Mouse (Mus musculus): ENCODE measurements around the gene Lgals3bp. TPM values are rescaled to one million over a fixed set of nuclear protein-coding genes. Genes with fewer than 3 reads are reported as not detected.

Lgals3bp gene
- total RNA-seq, 2 experiments from 2014 or later, result 17.1 to 20.0 TPM

DNA sequence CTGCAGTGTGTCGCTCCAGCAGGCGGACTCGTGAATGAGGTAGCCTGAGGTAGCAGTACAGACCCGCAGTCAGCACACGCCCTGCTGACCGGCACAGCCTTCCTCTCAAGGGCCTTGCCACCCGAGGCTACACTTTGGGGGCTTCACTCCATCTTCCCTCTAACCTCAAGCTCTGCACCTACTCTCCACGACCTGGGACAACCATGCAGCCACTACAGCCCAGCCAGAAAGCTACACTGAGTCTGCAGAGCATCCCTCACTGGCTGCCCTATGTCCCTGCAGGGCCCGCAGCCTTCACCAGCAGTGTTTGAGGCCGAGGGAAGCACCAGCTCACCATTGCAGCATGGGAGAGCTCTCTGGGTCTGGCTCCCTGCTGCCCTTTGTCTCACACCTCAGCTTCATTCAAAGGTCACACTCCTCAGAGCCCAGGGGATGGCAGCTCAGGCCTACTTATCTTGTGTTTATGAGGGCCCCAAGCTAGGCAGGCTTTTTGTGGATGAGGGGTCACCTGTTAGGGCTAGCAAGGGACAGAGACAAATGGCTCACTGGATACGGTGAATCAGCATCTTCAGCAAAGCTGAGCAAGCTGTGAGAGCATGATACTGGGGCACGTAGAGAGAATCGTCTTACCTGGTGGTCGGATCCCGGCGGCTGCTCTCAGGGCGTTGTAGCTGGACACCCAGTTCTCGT lies 6.3 kb upstream of the Lgals3bp start:
- no peak for TF ChIP-seq CTCF (IDR thresholded peaks at IDR 0.05)
- H3K27ac ChIP-seq, result no peak overlapping the region
- no peak overlapping the region for H3K4me3 ChIP-seq
- intact Hi-C loops (cut with DNase I), result no loop called here
- no peak for DNase-seq (ENCODE audit: extremely low spot score in 1 of 2, low spot score in 2 of 2)

GRCm38 (mm10) chr11:118407318-118407910 lies 5.5 kb upstream of the Lgals3bp start:
- intact Hi-C loops (cut with DNase I), result no loop called here
- peak; percentile 71 for TF ChIP-seq CTCF (IDR thresholded peaks at IDR 0.05)
- peak in 1 of 2 experiments; percentile 44 for DNase-seq (ENCODE audit: extremely low spot score in 1 of 2, low spot score in 2 of 2)

DNA sequence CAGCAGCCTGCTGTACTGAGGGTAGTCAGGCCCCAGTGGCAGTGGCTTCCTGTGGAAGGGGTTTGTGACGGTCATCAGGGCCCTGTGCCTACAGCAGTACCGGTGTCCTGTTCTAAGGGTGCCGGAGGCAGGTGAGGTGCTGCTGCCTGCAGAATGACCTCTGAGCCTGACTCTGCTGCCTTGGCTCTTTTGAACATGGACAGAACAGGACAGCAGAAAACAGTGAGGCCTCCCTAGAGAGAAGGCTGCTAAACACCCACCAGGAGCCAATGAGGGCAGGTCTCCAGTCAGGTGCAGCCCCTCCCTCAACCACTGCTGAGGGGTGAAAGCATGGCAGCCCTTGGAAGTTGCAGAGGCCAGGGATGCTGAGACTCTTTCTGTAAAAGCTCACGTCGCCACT lies 4.6 kb upstream of the Lgals3bp start:
- Histone ChIP-seq H3K4me3 (no peak overlapping the region), H3K27ac (no peak overlapping the region)
- intact Hi-C loops (cut with DNase I), result no loop called here
- TF ChIP-seq CTCF (IDR thresholded peaks at IDR 0.05), result no peak
- DNase-seq (ENCODE audit: extremely low spot score in 1 of 2, low spot score in 2 of 2), result no peak

More at GRCm38 (mm10) chr11:118407318-118407910, 5.5 kb upstream of the Lgals3bp start:
- Histone ChIP-seq H3K27ac (no peak overlapping the region), H3K4me3 (no peak overlapping the region)

- H3K27ac ChIP-seq, result no peak overlapping the region
- TF ChIP-seq CTCF (IDR thresholded peaks at IDR 0.05), result no peak
- no peak overlapping the region for H3K4me3 ChIP-seq
- DNase-seq (ENCODE audit: extremely low spot score in 1 of 2, low spot score in 2 of 2), result no peak
- intact Hi-C loops (cut with DNase I), result no loop called here
Observed at GRCm38 (mm10) chr11:118405311-118405710, 3.4 kb upstream of the Lgals3bp start.

- intact Hi-C loops (cut with DNase I), result no loop called here
- no peak overlapping the region for H3K4me3 ChIP-seq
- no peak for DNase-seq (ENCODE audit: extremely low spot score in 1 of 2, low spot score in 2 of 2)
- TF ChIP-seq CTCF (IDR thresholded peaks at IDR 0.05), result no peak
- H3K27ac ChIP-seq, result no peak overlapping the region
Observed at GRCm38 (mm10) chr11:118403951-118404899, 2.3 kb upstream of the Lgals3bp start.

- DNase-seq (ENCODE audit: extremely low spot score in 1 of 2, low spot score in 2 of 2), result no peak
- intact Hi-C loops (cut with DNase I), result no loop called here
- no peak overlapping the region for H3K27ac ChIP-seq
- H3K4me3 ChIP-seq, result no peak overlapping the region
- no peak for TF ChIP-seq CTCF (IDR thresholded peaks at IDR 0.05)
Observed at GRCm38 (mm10) chr11:118403183-118403582, 1.3 kb upstream of the Lgals3bp start.

- intact Hi-C loops (cut with DNase I), result no loop called here
- no peak for TF ChIP-seq CTCF (IDR thresholded peaks at IDR 0.05)
- Histone ChIP-seq H3K27ac (no peak overlapping the region), H3K4me3 (no peak overlapping the region)
- no peak for DNase-seq (ENCODE audit: extremely low spot score in 1 of 2, low spot score in 2 of 2)
Observed at GRCm38 (mm10) chr11:118401195-118401594, 697 bp downstream of the Lgals3bp start.

DNA sequence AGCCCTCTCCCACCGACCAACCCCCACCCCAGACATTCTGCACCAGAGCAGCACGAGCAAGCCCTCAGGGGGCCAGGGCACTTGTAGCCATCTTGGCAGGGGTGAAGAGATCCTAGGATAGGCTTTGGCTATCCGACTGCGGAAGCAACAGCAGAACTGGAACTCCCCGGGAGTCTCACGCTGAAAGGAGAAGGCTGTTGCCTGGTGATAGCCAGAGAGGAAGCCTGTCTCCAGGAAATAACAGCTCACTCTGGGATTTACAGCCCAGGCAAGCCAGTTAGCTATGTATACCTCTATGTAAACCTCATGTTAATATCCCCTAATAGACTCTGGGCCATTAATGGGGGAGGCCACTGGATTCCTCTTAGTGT lies 1.3 kb downstream of the Lgals3bp start:
- Histone ChIP-seq H3K27ac (no peak overlapping the region), H3K4me3 (no peak overlapping the region)
- no peak for DNase-seq (ENCODE audit: extremely low spot score in 1 of 2, low spot score in 2 of 2)
- intact Hi-C loops (cut with DNase I), result no loop called here
- no peak for TF ChIP-seq CTCF (IDR thresholded peaks at IDR 0.05)

DNA sequence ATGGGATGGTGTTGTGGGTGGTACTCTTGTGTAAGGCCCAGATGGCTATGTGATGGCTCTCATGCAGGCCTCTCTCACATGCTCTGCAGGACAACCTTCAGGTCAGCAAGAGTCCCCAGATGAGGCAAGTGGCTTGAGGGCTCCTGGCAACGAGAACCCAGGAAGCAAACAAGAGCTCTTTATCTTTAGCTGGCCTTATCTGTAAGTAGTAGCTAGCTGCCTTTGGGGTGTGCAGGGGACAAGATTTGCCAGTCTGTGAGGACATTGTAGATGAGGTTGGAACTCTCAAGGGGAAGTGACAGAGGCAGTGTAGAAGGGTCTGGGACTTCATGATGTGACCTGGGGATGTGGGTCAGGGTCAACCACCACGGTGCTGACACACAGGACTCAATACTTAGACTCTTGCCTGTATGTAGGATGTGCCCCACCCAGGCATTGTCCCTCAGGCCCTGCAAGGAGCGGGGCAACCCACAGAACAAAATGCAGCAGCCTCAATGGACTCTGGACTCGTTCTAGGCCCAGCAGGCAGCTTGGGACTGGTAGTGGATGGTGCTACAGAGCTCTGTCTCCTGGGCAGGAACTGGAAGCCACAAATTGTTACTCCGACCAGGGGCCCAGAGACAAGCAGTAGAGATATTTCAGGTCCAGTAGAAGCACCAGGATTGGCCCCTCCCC lies 1.9 kb downstream of the Lgals3bp start:
- no peak for DNase-seq (ENCODE audit: extremely low spot score in 1 of 2, low spot score in 2 of 2)
- H3K27ac ChIP-seq, result no peak overlapping the region
- TF ChIP-seq CTCF (IDR thresholded peaks at IDR 0.05), result no peak
- no peak overlapping the region for H3K4me3 ChIP-seq
- intact Hi-C loops (cut with DNase I), result no loop called here

DNA sequence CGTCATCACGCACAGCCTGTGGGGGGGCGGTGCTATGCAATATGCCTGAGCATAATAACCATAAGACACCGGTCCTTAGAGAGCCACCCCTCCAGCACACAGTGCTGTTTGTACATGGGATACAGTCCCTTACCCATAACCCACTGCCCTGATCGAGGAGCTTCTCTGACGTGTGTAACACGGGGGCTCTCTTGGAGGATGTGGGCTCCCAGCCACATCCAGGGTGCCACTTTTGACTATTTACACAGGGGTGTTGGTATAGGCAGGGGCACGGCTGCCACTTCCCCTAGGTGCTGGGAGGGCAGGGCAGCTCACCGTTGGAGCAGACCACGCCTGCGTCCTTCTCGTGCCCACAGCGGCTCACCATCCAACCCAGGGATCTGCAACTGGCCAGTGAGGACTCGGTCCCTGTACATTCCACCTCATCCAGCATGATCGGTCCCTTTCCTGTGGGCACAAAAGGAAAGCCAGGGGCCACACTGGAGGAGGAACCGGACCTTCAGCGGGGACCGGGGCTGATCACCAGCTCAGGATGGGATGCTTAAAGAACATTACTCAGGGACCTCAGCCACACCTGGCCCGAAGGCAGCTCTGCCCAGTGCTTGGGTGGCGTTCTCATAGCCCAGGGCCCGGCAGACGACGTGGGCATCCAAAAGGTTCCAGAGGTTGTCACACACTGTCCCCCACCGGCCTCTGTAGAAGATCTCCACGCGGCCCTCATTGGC lies 3.9 kb downstream of the Lgals3bp start:
- TF ChIP-seq CTCF (IDR thresholded peaks at IDR 0.05), result no peak
- Histone ChIP-seq H3K27ac (no peak overlapping the region), H3K4me3 (no peak overlapping the region)
- no peak for DNase-seq (ENCODE audit: extremely low spot score in 1 of 2, low spot score in 2 of 2)
- intact Hi-C loops (cut with DNase I), result no loop called here

- DNase-seq (ENCODE audit: extremely low spot score in 1 of 2, low spot score in 2 of 2), result no peak
- TF ChIP-seq CTCF (IDR thresholded peaks at IDR 0.05), result no peak
- intact Hi-C loops (cut with DNase I), result no loop called here
- Histone ChIP-seq H3K27ac (no peak overlapping the region), H3K4me3 (no peak overlapping the region)
Observed at GRCm38 (mm10) chr11:118394538-118394937, 7.4 kb downstream of the Lgals3bp start.

Data from left cerebral cortex, adult 2 months (tissue).